Mouse (Mus musculus) stomach, postnatal 0 days (tissue): ENCODE measurements around the gene Xpnpep2.

Source experiments
- CTCF ChIP-seq: IDR thresholded peaks from 2 replicates; pipeline ENCODE4 v1.5.1; 2016; ENCODE audit warnings: antibody characterized with exemption, low read depth, mild to moderate bottlenecking, moderate library complexity
- EP300 ChIP-seq: optimal IDR thresholded peaks from 2 replicates; pipeline ENCODE3; 2016; ENCODE audit warnings: antibody characterized with exemption

GRCm38 (mm10) chrX:48141481-48141880 lies 33.0 kb downstream of the Xpnpep2 start:
- TF ChIP-seq CTCF (no peak), EP300 (no peak)
